Mouse (Mus musculus): ENCODE data around the gene Clec2h. TPM values are rescaled to one million over a fixed set of nuclear protein-coding genes. Genes with fewer than 3 reads are reported as not detected.
"Not testable (repeated sequence)": the region's sequence is repeated elsewhere in the genome, so short reads cannot be mapped to it uniquely, and the experiment has no call there.

Clec2h gene
- polyA plus RNA-seq, 1 experiment from 2014 or later: not detected

DNA sequence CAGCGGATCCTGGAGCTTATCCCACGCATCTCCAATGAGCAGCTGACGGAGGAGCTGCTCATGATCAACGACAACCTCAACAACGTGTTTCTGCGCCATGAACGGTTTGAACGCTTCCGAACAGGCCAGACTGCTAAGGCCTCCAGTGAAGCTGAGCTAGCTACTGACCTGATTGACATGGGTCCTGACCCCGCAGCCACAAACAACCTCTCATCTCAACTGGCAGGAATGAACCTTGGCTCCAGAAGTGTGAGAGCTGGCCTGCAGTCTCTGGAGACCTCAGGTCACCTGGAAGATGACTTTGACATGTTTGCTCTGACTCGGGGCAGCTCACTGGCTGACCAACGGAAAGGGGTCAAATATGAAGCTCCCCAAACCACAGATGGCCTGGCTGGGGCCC, 16.5 kb upstream of the Clec2h start:
- not testable (repeated sequence) for H3K27me3 ChIP-seq; H3K9ac ChIP-seq; H3K27ac ChIP-seq; H3K4me3 ChIP-seq; H3K4me1 ChIP-seq; H3K9me3 ChIP-seq; ATAC-seq (ENCODE audit: borderline replicate concordance, extremely low read depth, low FRiP score, low TSS enrichment); H3K4me2 ChIP-seq; H3K36me3 ChIP-seq
- 74% methylated on average over 12 of the region's 12 CpGs for whole genome bisulfite sequencing

DNA sequence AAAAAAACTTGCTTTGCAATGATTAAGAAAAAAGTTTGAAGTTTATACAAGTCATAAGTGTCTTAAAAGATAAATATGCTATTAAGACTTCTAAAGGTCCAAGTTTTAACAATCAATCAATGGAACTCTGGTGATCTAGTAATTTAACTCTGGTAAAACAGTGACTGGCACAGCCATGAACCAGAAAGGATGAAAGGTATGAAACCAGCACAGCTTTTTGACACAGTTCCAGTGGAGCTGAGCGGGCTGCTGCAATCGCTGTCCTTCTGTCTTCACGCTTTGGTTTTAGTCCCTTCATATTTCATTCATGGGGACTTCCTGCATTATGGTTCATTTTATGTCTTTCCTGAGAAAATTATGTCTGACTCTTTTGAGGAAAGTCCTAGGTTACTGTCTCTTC, 12.5 kb upstream of the Clec2h start:
- WGBS: 46% methylated on average over 3 of the region's 3 CpGs
- Histone ChIP-seq H3K9ac (no peak overlapping the region), H3K27ac (no peak overlapping the region), H3K4me1 (0 out of 2 replicates have a peak, but pooled peaks cover 6% of the 10 kb centered on the region), H3K4me3 (no peak overlapping the region), H3K9me3 (no peaks in the 10 kb centered on the region), H3K27me3 (no peaks in the 10 kb centered on the region), H3K4me2 (no peak overlapping the region), H3K36me3 (no peaks in the 10 kb centered on the region)
- ATAC-seq (ENCODE audit: borderline replicate concordance, extremely low read depth, low FRiP score, low TSS enrichment): no peak

DNA sequence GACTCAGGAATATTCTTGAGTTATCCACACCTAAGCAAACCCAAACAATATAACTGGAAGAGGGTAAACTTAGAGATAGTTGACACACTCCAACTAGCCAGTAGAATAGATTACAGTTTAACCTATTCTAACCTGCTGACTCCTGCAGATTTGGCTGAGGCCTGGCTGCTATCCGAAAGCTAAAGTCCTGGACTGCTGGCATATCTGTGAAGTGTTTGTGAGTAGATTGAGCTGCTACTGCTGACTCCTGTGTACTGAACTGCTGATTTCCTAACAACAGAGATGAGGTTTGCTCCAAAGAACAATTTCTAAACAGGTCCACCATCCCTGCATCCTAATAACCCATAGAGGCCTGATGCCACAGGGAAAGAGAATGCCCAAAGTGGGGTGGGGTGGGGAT, 12.0 kb upstream of the Clec2h start:
- no peak overlapping the region for H3K4me2 ChIP-seq
- ATAC-seq (ENCODE audit: borderline replicate concordance, extremely low read depth, low FRiP score, low TSS enrichment): peak; percentile 63; the same call in 1 of the 2 replicates

DNA sequence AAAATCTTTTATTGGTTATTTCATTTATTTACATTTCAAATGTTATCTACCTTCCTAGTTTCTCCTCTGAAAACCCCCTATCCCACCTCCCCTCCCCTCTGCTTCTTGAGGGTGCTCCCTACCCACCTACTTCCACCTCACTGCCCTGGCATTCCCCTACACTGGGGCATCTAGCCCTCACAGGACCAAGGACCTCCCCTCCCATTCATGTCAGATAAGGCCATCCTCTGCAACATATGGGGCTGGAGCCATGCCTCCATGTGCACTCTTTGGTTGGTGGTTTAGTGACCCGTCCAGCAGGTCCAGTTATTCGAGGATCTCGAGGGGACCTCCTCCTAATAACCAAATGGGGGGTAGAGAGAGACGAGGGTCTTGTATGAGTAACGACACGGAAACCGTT, 11.4 kb upstream of the Clec2h start:
- H3K9me3 ChIP-seq; H3K36me3 ChIP-seq; H3K4me3 ChIP-seq; ATAC-seq (ENCODE audit: borderline replicate concordance, extremely low read depth, low FRiP score, low TSS enrichment); H3K27ac ChIP-seq; H3K9ac ChIP-seq; H3K27me3 ChIP-seq; H3K4me2 ChIP-seq; H3K4me1 ChIP-seq: not testable (repeated sequence)
- 70% methylated on average over 6 of the region's 7 CpGs for WGBS

More for the DNA sequence above, 12.0 kb upstream of the Clec2h start:
- H3K27me3 ChIP-seq: no peaks in the 10 kb centered on the region
- H3K4me1 ChIP-seq: 0 out of 2 replicates have a peak, but pooled peaks cover 6% of the 10 kb centered on the region
- H3K4me3 ChIP-seq: no peak overlapping the region
- WGBS: 35% methylated on average over 1 of the region's 1 CpGs
- no peak overlapping the region for H3K9ac ChIP-seq
- no peak overlapping the region for H3K27ac ChIP-seq
- H3K9me3 ChIP-seq: no peaks in the 10 kb centered on the region
- H3K36me3 ChIP-seq: no peaks in the 10 kb centered on the region

DNA sequence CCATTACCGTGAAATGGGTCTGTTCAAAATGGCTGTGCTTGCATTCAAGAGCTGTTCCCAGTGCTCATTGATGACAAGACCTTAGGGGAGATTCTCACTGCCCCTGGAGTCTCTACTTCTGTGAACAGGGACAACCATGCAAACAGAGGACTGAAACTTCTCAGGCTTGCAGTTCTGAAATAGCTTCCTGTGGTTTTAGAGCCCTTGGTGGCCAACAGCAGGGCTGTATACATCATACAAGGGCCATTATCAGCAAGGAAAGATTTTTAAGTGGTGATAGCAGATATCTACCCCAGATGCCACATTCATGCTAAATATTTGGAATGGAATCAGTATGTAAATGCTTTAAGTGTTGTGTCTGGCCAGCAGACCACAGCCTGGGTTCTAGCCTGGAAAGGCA, 9.2 kb upstream of the Clec2h start:
- H3K4me3 ChIP-seq: no peak overlapping the region
- no peaks in the 10 kb centered on the region for H3K27me3 ChIP-seq
- no peak for ATAC-seq (ENCODE audit: borderline replicate concordance, extremely low read depth, low FRiP score, low TSS enrichment)
- H3K9ac ChIP-seq: no peak overlapping the region
- no peaks in the 10 kb centered on the region for H3K9me3 ChIP-seq
- H3K27ac ChIP-seq: no peak overlapping the region; the same call in 1 of the 2 replicates
- no peaks in the 10 kb centered on the region for H3K36me3 ChIP-seq
- H3K4me2 ChIP-seq: no peak overlapping the region; the same call in 1 of the 2 replicates
- WGBS: 83% methylated on average over 1 of the region's 1 CpGs
- H3K4me1 ChIP-seq: 0 out of 2 replicates have a peak, but pooled peaks cover 6% of the 10 kb centered on the region

DNA sequence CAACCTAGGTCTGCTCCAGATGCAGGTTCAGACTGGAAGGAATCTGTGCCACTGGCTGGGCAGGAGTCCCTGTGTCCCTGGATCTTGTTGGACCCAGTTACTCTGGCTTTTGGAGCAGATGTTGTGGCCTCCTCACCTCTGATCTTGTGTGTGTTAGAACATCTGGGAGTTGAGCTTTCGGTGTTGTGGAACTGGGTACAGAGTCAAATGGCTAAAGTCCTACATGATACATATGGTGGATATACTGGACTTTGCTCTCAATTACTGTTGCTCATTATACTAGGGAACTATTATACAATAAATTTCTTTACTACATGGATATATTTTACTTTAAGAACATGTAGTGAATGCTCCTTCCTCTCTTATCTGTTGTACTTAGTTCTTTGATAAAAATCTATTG, 936 bp upstream of the Clec2h start:
- no peak overlapping the region for H3K27ac ChIP-seq
- H3K27me3 ChIP-seq: no peaks in the 10 kb centered on the region
- ATAC-seq (ENCODE audit: borderline replicate concordance, extremely low read depth, low FRiP score, low TSS enrichment): no peak
- WGBS: 80% methylated on average over 1 of the region's 1 CpGs
- no peak overlapping the region for H3K4me2 ChIP-seq
- no peaks in the 10 kb centered on the region for H3K36me3 ChIP-seq
- no peaks in the 10 kb centered on the region for H3K4me1 ChIP-seq
- no peak overlapping the region for H3K9ac ChIP-seq
- no peak overlapping the region for H3K4me3 ChIP-seq
- H3K9me3 ChIP-seq: no peaks in the 10 kb centered on the region

DNA sequence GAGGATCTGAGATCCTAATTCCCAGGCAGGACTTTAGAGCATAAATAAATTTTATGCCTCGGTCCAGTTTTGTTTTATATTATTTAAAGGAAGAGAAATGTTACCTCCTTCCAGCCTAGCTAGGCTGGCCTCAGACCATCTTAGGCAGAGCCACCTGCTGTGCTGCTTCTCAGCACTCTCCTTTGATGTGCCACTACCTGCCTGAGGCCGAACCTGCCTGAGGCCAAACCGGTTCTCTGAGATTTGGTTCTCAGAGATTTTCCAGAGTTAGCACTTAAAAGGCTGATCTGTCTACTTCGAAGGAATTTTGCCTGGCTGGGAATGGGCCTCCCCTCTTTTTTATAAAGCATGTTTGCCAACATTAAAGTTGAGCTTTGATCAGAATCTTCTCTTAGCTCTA, 7.8 kb downstream of the Clec2h start:
- H3K36me3 ChIP-seq: no peaks in the 10 kb centered on the region
- no peak overlapping the region for H3K9ac ChIP-seq
- no peak overlapping the region for H3K4me2 ChIP-seq
- no peaks in the 10 kb centered on the region for H3K4me1 ChIP-seq
- 40% methylated on average over 4 of the region's 4 CpGs for WGBS
- no peak overlapping the region for H3K4me3 ChIP-seq
- no peaks in the 10 kb centered on the region for H3K9me3 ChIP-seq
- H3K27ac ChIP-seq: no peak overlapping the region
- no peaks in the 10 kb centered on the region for H3K27me3 ChIP-seq
- ATAC-seq (ENCODE audit: borderline replicate concordance, extremely low read depth, low FRiP score, low TSS enrichment): no peak

DNA sequence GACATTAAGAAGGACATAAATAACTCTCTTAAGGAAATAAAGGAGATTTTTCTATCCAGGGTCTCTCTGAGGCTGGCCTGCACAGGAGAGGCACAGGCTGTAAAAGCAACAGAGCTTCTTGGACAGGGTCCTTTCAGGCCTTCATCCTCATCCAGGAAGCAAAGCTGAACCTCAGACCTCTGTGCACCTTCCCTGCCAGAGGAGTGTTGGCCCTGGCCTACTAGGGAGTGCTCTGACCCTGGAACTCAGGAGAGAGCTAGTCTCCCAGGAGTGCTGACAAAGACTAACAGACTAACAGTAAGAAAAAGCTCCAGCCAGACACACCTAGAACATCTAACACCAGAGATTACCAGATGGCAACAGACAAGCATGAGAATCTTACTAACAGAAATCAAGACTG, 17.4 kb downstream of the Clec2h start:
- no peak overlapping the region for H3K9ac ChIP-seq
- H3K4me1 ChIP-seq: no peaks in the 10 kb centered on the region
- no peak for ATAC-seq (ENCODE audit: borderline replicate concordance, extremely low read depth, low FRiP score, low TSS enrichment)
- no peaks in the 10 kb centered on the region for H3K36me3 ChIP-seq
- H3K27ac ChIP-seq: no peak overlapping the region
- no peaks in the 10 kb centered on the region for H3K27me3 ChIP-seq
- no peak overlapping the region for H3K4me3 ChIP-seq
- H3K4me2 ChIP-seq: no peak overlapping the region
- no peaks in the 10 kb centered on the region for H3K9me3 ChIP-seq

DNA sequence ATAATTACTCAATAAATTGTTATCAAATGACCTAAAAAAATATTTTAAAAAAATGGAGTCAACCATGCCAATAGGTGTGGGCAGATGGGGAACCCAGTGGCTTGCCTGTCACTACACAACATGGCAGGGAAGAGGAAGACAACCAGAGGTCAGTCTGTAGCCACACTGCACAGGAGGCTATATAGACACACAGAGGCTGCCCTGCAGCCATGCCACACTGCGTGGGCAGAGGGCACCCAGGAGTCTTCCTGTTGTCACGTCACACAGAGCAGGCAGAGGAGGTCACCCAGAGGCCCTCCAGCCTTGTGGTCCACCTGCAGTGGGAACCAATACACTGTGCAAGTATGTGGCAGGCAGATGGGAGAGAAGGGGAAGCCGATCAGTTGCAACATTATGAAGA, 39.5 kb downstream of the Clec2h start:
- ATAC-seq (ENCODE audit: borderline replicate concordance, extremely low read depth, low FRiP score, low TSS enrichment): no peak
- Histone ChIP-seq H3K36me3 (no peaks in the 10 kb centered on the region), H3K4me2 (no peak overlapping the region), H3K9me3 (no peaks in the 10 kb centered on the region), H3K9ac (no peak overlapping the region), H3K27me3 (no peaks in the 10 kb centered on the region), H3K4me1 (no peaks in the 10 kb centered on the region), H3K27ac (no peak overlapping the region), H3K4me3 (no peak overlapping the region)
- WGBS: 82% methylated on average over 3 of the region's 3 CpGs

DNA sequence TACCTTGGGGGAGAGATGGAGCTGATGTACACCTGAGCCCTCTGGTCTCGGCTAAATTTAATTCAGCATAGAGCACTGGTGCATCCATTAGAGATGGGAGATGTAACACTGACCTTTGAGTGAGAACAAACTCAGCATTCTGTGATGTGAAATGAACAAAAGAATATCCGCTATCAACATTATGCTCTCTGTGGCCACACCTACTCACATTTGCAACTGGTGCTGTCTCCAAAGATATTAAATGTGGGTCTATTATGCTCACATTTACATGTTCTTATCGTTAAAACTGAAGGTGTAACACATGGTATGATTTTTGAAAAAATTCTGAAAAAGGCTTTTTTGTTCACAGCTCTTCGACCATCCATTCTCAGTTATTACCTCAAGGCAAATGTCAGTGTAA, 60.8 kb downstream of the Clec2h start, which contains the start of gene Klrb1:
Klrb1 (minus strand) TSS at position 101 of the 400 bp plus-strand sequence.
- no peaks in the 10 kb centered on the region for H3K27me3 ChIP-seq
- no peaks in the 10 kb centered on the region for H3K4me1 ChIP-seq
- H3K4me2 ChIP-seq: no peak within 1 kb of the TSS
- H3K4me3 ChIP-seq: no peak within 1 kb of the TSS
- H3K9ac ChIP-seq: no peak within 1 kb of the TSS
- 75% methylated on average over 4 of the region's 4 CpGs for WGBS
- no peaks in the 10 kb centered on the region for H3K36me3 ChIP-seq
- no peaks in the 10 kb centered on the region for H3K9me3 ChIP-seq
- ATAC-seq (ENCODE audit: borderline replicate concordance, extremely low read depth, low FRiP score, low TSS enrichment): no peak
- no peak within 1 kb of the TSS for H3K27ac ChIP-seq

Other genes starting within 250 kb of the Clec2h start
- gene Itfg2, start 237.5 kb upstream of the Clec2h start, polyA plus RNA-seq (2015; fragmentation: Nextera tagmentation; extraction: Ambion mirVana): 33.4 and 33.7 TPM in 2 replicates
- gene Fkbp4, start 223.7 kb upstream of the Clec2h start, polyA plus RNA-seq (2015; fragmentation: Nextera tagmentation; extraction: Ambion mirVana): 470 and 477 TPM in 2 replicates
- gene Pzp, start 135.7 kb upstream of the Clec2h start, polyA plus RNA-seq (2015; fragmentation: Nextera tagmentation; extraction: Ambion mirVana): 0.25 and 2.0 TPM in 2 replicates
- 2.4 and 2.8 TPM in 2 replicates for gene A2ml1, start 80.8 kb upstream of the Clec2h start, polyA plus RNA-seq (2015; fragmentation: Nextera tagmentation; extraction: Ambion mirVana)
- not detected in 2 replicates for gene Klrb1a, start 38.9 kb upstream of the Clec2h start, polyA plus RNA-seq (2015; fragmentation: Nextera tagmentation; extraction: Ambion mirVana)
- not detected in 2 replicates for gene Klrb1, start 60.7 kb downstream of the Clec2h start, polyA plus RNA-seq (2015; fragmentation: Nextera tagmentation; extraction: Ambion mirVana)
- 0.15 and 0.16 TPM in 2 replicates for gene Klrb1c, start 126.8 kb downstream of the Clec2h start, polyA plus RNA-seq (2015; fragmentation: Nextera tagmentation; extraction: Ambion mirVana)
- not detected in 2 replicates for gene Gm44511, start 163.9 kb downstream of the Clec2h start, polyA plus RNA-seq (2015; fragmentation: Nextera tagmentation; extraction: Ambion mirVana)
- 0.16 and 0.18 TPM in 2 replicates for gene Klrb1b, start 163.9 kb downstream of the Clec2h start, polyA plus RNA-seq (2015; fragmentation: Nextera tagmentation; extraction: Ambion mirVana)
- gene Clec2i, start 225.2 kb downstream of the Clec2h start, polyA plus RNA-seq (2015; fragmentation: Nextera tagmentation; extraction: Ambion mirVana): 0.24 and 0.32 TPM in 2 replicates
- 0.83 and 1.4 TPM in 2 replicates for gene BC035044, start 228.7 kb downstream of the Clec2h start, polyA plus RNA-seq (2015; fragmentation: Nextera tagmentation; extraction: Ambion mirVana)